Mouse (Mus musculus) MEL-GATA-1-ER (cell line): ENCODE data around the gene Ccdc83.

ENCODE experiments used
- DNase-seq: peaks from one replicate; pipeline ENCODE4 v3.0.0-alpha.2; 2012; ENCODE audit warnings: low read depth; ENCODE audit errors: extremely low read depth

The Ccdc83 gene

GRCm38 (mm10) chr7:90265289-90265970 is at the start of gene Ccdc83:
Ccdc83 (minus strand) TSS chr7:90265777.
- peak; percentile 47 for DNase-seq

GRCm38 (mm10) chr7:90313421-90313820 is 47.8 kb upstream of the Ccdc83 start:
- no peak for DNase-seq

DNA sequence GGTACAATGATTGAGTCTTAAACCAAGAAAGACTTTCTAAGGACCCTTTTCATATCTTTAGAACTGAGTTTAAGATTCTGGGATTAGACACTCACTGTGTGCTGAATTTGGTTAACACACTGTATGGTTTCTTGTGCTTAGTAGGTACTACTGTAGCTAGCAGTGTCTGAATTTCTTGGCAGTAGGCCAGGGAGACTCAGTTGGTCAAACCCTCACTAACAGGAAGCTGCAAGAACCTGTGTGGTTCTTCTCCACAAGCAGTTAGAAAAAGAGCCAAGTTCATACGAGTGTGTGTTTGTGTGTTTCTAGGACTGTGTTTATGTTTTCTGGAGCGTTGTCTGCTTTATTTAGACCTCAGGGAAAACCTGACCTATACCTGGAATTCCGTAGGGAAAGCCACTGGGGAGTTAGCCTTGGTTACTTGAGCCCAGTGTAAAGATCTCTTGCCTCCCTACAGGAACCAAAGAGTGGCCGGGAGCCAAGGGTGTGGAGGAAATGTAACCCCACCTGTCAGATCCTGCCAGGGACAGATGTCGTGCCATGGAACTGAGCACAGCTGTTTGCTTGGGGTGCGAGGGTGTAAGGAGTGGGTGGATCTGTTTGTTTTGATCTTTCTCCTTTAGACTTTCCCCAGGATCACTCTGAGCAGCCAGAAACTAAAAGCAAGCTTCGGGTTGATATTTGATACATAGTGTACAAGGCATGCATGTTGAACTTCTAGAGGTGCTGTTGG is 46.7 kb upstream of the Ccdc83 start:
- no peak for DNase-seq

GRCm38 (mm10) chr7:90308003-90308402 is 42.4 kb upstream of the Ccdc83 start:
- DNase-seq, result no peak

GRCm38 (mm10) chr7:90306968-90307367 is 41.4 kb upstream of the Ccdc83 start:
- no peak for DNase-seq

GRCm38 (mm10) chr7:90306079-90306478 is 40.5 kb upstream of the Ccdc83 start:
- DNase-seq, result no peak

DNA sequence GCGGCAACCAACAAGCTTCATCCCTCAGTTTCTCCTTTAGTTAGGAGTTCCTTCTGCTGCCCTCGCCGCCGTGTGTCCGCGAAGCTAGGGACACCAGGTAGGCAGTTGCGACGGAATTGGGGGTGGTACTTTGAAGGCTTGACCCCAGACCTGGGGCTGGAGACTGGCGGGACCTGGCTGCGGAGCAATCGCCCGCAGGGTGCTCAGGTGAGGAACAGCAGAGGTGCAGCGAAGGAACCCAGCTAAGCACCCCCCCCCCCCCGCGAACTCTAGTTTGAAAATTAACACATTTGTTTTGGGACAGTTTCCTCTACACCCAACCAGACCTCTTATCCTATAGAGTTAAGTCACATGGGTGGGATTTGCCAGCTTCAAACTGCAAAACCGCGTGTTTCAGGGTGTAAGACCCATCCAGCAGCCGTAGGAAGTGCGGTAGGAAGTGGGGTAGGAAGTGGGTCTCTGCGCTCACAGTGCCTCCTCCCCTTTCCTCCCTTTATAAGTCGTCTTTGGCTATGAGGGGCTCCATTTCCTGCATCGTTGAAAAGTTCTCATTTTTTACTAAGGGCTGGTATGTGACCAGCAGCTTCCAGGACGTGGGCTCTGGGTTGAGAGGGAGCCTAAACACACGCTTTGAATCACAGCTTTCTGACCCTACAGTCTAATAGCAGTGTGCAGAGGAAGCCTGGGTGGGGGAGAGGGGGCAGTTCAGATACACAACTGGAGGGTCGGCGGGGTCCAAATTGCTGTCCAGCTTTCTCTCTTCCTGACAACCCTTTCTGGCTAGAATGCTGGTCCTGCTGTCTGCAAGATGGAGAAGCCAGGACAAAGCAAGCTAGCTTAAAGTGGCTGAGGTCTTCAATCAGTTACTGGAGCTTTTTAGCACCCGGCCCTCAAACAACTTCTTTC is 37.3 kb upstream of the Ccdc83 start:
- no peak for DNase-seq

- DNase-seq, result no peak
Observed at GRCm38 (mm10) chr7:90301942-90302646, 36.5 kb upstream of the Ccdc83 start, which contains the start of gene Sytl2. Sytl2 (plus strand) TSS chr7:90302252.

GRCm38 (mm10) chr7:90291885-90292284 is 26.3 kb upstream of the Ccdc83 start:
- no peak for DNase-seq

GRCm38 (mm10) chr7:90284793-90285192 is 19.2 kb upstream of the Ccdc83 start:
- DNase-seq, result no peak

- DNase-seq, result no peak
Observed at GRCm38 (mm10) chr7:90282786-90283185, 17.2 kb upstream of the Ccdc83 start.

DNA sequence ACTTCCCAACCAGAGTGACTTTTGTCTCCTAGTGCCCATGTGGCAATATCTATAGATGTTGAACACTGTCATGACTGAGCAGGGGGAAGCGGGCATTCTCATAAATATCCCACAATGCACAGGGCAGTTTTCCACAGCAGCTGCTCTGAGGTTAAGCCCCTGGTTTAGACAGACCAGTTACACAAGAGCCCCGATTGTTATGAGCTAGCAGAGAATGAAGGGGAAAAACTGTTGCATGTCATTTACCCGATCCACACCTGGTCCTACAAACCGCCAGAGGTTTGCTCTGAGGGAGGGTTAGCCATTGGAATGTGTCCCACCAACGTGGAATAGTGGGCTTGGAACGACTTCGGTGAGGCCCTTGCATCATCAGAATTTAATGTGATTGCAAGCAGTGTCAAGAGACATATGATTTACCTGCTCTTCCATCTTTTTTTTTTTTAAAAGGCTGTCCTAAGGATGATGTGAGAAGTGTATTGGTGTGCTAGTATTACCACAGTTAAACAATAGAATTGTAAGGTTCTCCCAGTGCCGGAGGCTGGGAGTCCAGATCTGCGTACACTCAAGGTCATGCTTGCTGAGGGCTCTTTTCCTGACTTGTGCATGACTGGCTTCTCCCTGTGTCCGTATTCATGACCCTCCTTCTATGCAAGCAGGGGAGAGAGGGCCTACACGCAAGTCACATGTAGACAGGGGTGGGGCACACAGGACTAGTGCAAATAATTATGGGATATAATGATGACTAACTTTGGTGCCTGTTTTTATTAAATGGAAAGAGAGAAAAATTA is 16.4 kb upstream of the Ccdc83 start:
- DNase-seq, result no peak

- no peak for DNase-seq
Observed at GRCm38 (mm10) chr7:90280878-90281277, 15.3 kb upstream of the Ccdc83 start.

DNA sequence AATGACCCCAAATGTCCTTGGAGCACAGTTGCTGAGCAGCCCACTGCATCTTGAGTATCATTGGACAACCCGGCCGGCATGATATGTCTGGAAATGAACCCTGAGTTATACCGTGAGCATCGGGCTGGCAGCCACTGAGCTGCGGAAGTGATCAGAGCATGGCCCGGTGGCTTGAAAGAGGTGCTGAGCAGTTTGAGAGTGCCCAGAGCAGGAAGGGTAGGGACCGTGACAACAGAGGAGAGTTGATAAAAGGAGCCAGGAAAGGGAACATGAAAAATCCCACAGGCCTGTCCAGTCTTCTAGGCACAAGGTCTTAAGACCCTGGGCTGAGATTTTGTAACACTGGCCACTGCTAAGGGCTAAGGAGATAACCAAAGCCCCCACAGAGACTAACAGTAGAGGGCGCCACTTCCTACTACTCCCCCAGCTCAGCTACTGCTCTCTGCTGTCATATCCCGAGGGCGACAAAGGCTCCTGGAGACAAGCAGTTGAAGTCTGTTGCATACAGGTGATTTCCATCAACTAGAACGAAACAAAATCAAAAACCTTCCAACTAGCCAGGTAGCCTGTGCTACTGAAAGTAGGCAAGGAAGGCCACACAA is 14.8 kb upstream of the Ccdc83 start:
- peak; percentile 6 for DNase-seq

GRCm38 (mm10) chr7:90279136-90279535 is 13.6 kb upstream of the Ccdc83 start:
- no peak for DNase-seq

- no peak for DNase-seq
Observed at GRCm38 (mm10) chr7:90277769-90278168, 12.2 kb upstream of the Ccdc83 start.

- DNase-seq, result no peak
Observed at GRCm38 (mm10) chr7:90277246-90277645, 11.7 kb upstream of the Ccdc83 start.

GRCm38 (mm10) chr7:90274561-90275100 is 9.1 kb upstream of the Ccdc83 start:
- no peak for DNase-seq

- no peak for DNase-seq
Observed at GRCm38 (mm10) chr7:90270141-90270540, 4.6 kb upstream of the Ccdc83 start.
